Mouse (Mus musculus): ENCODE measurements around the gene Soat2.

Soat2 gene

DNA sequence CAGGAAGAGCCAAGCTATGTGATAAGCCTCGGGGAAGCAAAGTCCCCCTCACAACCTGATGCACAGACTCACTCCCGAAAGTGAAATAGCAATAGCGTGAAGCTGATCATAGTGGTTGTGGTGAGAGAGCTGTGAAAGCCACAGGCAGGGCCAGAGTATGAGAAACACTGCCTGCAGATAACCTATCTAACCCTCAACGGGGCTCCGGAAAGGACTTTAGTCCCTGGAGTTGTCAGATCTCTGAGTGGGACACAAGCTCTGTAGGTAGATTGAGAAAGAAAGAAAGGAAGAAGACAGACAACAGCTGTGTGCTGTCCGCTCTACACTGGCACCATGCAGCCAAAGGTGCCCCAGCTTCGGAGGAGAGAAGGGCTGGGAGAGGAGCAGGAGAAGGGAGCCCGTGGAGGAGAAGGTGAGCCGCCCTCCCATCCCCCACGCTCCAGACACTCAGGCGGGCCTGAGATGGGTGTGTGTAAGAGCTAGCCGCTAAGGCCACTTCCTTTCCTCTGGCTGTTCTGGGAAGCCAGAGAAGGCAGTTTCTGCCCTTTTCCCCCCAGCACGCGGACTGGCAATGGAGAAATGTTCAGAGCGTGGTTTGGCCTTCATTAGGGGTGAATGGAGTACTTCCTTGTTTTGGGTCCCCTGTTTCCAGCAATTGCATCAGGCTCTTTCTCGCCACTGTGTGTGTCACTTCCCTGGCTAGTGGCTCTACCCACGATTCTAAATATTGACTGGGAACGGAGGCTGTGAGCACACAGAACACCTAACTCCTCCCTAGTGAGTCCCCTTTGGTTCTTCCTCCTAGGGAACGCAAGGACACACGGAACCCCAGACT is at the start of gene Soat2:
Soat2 (plus strand) TSS at position 226 of the 835 bp plus-strand sequence.
- DNase-seq (ENCODE audit: low read depth, low spot score) = peak; percentile 64

DNA sequence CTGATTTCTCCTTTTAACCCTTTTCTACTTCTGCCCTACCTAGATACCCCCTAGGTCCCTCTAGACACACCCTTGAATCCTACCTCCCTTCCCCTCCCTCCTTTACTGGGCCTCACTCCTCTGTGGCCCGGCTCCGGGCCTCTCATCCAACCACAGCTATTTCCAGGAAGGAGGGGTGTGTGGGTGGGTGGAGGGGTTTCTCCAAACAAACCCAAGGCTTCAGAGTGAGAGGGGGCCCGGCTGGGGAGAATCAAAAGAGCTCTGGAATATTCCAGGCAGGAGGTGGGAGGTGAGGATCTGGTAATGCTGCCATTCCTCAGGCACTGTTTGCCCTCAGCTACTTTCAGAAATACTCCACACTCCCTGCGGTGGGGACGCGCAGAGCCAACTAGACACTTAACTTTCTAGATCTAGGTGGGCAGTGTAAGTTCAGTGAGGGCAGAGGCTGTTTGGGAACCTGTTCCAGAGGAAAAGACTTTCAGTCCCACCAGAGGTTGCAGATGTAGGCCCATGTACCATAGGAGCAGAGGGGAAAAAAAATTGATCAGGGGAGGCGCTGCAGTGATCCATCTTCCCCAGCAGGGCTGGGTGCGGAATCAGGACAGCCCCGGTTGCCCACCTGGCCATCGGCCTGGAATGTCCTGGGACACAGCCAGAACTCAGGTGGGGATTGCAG is 49.2 kb upstream of the Soat2 start:
- no peak for DNase-seq (ENCODE audit: low read depth, low spot score)

GRCm38 (mm10) chr15:102101672-102102541 is 48.4 kb upstream of the Soat2 start:
- DNase-seq (ENCODE audit: low read depth, low spot score) = no peak

- DNase-seq (ENCODE audit: low read depth, low spot score) = no peak
These were observed 47.7 kb upstream of the Soat2 start for GRCm38 (mm10) chr15:102102548-102103121.

- peak; percentile 46 for DNase-seq (ENCODE audit: low read depth, low spot score)
These were observed 46.9 kb upstream of the Soat2 start for GRCm38 (mm10) chr15:102103371-102103946.

GRCm38 (mm10) chr15:102103947-102104555 is 46.3 kb upstream of the Soat2 start:
- peak; percentile 66 for DNase-seq (ENCODE audit: low read depth, low spot score)

DNA sequence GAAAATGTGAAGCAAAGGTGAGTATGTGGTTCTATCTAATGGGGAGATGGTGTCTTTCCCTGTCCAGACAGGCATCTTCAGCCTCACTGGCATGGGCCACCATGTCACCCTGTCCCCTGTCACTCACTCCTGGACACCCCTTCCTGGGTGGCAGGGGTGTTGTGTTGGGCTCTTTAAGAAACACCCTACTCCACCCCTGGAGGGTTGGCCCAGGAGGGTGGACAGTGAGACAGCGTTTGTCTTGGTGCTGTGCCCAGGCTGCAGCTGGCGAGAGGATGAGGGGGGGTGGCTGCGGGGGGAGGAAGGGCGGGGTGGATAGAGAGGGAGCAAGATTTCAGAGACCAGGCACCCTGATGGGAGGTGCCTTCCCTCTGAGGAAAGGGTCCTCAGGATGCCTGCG is 45.0 kb upstream of the Soat2 start:
- DNase-seq (ENCODE audit: low read depth, low spot score) = no peak

- peak; percentile 61 for DNase-seq (ENCODE audit: low read depth, low spot score)
These were observed 44.3 kb upstream of the Soat2 start for GRCm38 (mm10) chr15:102105764-102106730.

DNA sequence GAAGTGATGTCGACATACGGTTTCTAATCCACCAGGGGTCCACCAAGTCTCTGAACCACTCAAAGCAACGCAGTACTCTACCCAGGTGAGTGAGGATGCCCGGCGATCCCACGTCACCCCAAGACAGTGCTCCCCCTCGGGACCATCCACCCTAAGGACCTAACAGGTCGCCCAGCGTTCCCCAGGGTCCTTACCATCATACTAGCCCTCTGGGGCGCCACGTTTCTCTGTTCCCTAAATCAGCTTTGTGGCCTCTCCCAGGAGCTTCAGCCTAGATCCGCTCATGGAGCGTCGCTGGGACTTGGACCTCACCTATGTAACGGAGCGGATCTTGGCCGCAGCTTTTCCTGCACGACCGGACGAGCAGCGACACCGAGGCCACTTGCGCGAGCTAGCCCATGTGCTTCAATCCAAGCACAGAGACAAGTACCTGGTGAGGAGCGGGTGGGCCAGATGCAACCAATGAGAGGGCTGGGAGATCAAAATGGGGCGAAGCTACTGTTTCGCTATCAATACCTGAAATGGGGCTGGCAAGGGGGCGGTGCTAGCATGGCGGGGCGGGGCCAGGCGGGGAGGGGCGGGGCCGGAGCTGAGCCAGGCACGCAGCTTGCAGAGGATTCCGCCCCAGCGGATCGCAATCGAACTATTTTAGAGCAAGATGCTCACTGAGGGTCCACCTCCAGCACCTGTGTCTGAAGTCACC is 43.4 kb upstream of the Soat2 start:
- DNase-seq (ENCODE audit: low read depth, low spot score) = peak; percentile 73

DNA sequence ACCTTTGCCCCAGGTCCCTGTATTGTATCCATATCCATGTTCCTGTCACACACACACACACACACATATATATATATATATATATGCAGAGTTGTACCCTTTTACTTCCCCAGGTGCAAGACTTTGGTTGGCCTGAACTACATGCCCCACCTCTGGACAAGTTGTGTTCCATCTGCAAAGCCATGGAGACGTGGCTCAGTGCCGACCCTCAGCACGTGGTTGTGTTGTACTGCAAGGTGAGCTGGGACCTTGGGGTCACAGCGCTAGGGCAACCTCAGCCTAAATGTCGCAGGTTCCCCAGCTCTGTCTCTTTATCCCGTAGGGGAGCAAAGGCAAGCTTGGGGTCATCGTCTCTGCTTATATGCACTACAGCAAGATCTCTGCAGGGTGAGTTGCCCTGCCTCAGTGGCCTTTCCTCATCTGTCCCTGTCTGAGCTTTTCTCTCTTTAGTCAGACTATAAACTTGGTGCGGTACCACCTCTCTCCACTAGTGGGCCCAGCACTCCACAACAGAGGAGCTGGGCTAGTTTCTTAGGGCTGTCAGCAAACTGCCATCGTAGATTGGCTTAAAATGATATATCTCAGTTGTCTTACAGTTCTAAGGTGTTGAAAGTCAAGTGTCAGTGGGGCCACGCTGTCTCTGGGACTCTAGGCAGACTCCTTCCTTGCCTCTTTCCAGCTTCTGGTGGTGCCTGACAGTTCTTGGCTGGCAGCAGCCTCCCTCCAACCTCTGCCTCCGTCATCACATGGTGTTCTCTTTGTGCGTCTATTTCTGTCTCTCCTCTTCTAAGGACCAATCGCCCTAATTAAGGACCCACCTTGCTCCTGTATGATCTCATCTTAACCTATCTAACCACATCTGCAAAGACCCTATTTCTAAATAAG is 42.4 kb upstream of the Soat2 start:
- peak; percentile 86 for DNase-seq (ENCODE audit: low read depth, low spot score)

DNA sequence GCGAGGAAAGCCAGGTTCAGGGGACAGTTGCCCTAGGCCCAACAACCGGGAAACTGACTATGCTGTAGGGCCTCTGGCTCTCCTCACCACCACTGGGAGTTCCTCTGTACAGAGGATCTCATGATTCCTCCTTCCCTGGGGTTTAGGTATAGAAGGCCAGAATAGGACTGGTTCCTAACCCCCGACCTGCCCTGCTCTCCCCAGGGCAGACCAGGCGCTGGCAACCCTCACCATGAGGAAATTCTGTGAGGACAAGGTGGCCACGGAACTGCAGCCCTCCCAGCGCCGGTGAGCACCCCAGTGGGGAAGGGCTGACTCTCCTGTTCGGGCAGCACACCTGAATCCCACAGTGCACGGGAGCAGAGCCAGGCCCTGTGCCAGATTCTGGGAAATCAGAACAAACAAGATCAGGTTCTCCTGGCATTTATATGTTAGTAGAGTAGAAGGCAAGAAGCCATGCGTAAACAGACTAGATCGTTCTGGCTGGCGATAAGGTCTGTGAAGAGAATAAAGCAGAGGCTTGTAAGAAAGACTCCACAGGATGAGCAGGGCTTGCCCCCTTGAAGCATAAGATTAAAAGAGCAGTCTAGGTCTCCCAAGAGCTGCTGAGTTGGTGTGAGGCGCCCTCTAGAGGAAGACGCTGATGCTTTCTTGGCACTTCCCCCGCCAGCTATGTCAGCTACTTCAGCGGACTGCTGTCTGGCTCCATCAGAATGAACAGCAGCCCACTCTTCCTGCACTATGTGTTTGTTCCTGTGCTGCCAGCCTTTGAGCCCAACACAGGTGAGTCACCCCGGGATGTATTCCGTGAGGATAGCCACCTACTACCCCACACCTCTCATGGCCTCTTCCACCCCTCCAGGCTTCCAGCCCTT is 41.4 kb upstream of the Soat2 start:
- peak; percentile 89 for DNase-seq (ENCODE audit: low read depth, low spot score)

- DNase-seq (ENCODE audit: low read depth, low spot score) = no peak
These were observed 40.1 kb upstream of the Soat2 start for GRCm38 (mm10) chr15:102110271-102110670.

DNA sequence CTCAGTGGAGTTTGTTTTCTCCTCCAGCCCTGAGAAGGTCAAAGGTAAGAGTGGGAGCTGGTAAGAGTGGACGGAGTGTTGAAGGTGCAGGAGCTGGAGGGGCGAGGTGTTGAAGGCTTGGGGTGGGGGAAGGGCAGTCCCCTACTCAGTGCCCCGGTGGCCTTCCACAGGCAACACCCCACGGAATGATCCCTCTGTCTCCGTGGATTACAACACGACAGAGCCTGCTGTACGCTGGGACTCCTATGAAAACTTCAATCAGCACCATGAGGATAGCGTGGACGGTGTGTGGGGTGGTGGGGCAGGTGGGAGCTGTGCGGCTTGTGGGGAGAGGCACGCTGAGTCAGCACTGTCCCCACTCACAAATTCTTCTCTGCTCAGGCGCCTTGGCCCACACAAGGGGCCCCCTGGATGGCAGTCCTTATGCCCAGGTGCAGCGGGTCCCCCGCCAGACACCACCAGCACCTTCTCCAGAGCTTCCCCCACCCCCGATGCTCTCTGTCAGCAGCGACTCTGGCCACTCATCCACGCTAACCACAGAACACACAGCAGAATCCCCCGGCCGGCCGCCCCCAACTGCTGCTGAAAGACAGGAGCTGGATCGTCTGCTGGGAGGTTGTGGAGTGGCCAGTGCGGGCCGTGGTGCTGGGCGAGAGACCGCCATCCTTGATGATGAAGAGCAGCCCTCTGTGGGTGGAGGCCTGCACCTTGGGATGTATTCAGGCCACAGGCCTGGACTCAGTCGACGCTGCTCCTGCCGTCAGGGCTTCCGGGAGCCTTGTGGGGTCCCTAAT is 39.4 kb upstream of the Soat2 start:
- no peak for DNase-seq (ENCODE audit: low read depth, low spot score)

DNA sequence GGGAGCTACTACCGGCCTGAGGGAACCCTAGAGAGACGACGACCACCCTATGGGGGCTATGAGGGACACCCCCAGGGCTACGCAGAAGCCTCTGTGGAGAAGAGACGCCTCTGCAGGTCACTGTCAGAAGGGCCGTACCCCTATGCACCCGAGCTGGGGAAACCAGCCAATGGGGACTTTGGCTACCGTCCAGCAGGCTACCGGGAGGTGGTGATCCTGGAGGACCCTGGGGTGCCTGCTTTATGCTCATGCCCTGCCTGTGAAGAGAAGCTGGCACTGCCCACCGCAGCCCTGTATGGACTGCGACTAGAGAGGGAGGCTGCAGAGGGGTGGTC is 38.9 kb upstream of the Soat2 start:
- no peak for DNase-seq (ENCODE audit: low read depth, low spot score)

DNA sequence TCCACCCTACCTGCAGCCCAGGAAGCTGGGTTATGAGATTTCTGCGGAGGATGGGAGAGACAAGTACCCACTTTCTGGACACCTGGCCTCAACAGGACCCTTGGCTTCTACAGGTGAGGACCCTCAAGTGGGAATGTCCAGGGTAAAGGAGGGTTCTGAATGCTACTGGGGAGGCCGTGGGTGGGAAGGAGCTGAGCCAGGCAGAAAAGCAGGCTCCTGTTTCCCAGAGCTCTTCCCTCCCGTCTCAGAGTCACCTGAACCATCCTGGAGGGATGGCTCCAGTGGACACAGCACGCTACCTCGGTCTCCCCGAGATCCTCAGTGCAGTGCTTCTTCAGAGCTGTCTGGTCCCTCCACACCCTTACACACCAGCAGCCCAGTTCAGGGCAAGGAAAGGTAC is 38.1 kb upstream of the Soat2 start:
- DNase-seq (ENCODE audit: low read depth, low spot score) = no peak

DNA sequence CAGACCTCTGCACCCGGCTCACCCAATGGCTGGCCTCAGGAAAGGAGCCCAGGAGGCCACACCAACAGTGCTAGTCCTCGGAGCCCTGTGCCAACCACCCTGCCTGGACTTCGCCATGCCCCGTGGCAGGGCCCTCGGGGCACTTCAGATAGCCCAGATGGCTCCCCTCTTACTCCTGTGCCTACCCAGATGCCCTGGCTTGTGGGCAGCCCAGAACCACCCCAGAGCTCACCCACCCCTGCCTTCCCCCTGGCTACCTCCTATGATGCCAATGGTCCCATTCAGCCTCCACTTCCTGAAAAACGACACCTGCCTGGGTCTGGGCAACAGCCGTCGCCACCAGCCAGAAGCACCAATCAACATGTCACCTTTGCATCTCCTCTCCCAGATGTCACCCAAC is 37.5 kb upstream of the Soat2 start:
- DNase-seq (ENCODE audit: low read depth, low spot score) = no peak

All from ZHBTc4 (cell line).